Mouse (Mus musculus): Measurements from ENCODE around the gene Rnf181. TPM values are rescaled to one million over a fixed set of nuclear protein-coding genes. Genes with fewer than 3 reads are reported as not detected.

The Rnf181 gene
- polyA plus RNA-seq, 1 experiment from 2014 or later = 150 TPM

- Histone ChIP-seq H3K9ac (ENCODE audit: low read depth, low read length) (0 out of 2 replicates have a peak overlapping the region, but pooled peaks have one; percentile 86), H3K9me3 (replicated peaks; ENCODE audit: low read length) (no peaks in the 10 kb centered on the region), H3K27me3 (ENCODE audit: insufficient read depth, low read length) (no peaks in the 10 kb centered on the region), H3K4me3 (replicated peaks; ENCODE audit: low read depth, low read length) (peak overlapping the region; percentile 88; the same call in 1 of the 2 replicates), H3K27ac (no peak overlapping the region), H3K4me1 (replicated peaks; ENCODE audit: insufficient read depth, low read length) (peaks cover 15% of the 10 kb centered on the region), H3K36me3 (ENCODE audit: insufficient read depth, low read length) (peaks cover 7% of the 10 kb centered on the region), H3K4me2 (ENCODE audit: low read length) (peak overlapping the region; percentile 82)
- ATAC-seq (replicated peaks; ENCODE audit: low FRiP score, low read depth) (no peak), DNase-seq (ENCODE audit: low spot score) (no peak)
- TF ChIP-seq CTCF (IDR thresholded peaks at IDR 0.05; ENCODE audit: low read depth) = no peak
- 47% methylated on average over 6 of the region's 6 CpGs for WGBS
Observed at GRCm38 (mm10) chr6:72345633-72346032, 21.1 kb downstream of the Rnf181 start.

GRCm38 (mm10) chr6:72345074-72345567 is 21.6 kb downstream of the Rnf181 start, which contains the start of gene Usp39:
Gene Usp39, minus strand, starts transcription at chr6:72345184.
- peak within 1 kb of the TSS; percentile 88 for H3K4me3 ChIP-seq (replicated peaks; ENCODE audit: low read depth, low read length)
- peak; percentile 77 for ATAC-seq (replicated peaks; ENCODE audit: low FRiP score, low read depth)
- peak within 1 kb of the TSS; percentile 86 for H3K9ac ChIP-seq (ENCODE audit: low read depth, low read length)
- no peaks in the 10 kb centered on the region for H3K9me3 ChIP-seq (replicated peaks; ENCODE audit: low read length)
- H3K27ac ChIP-seq = peak within 1 kb of the TSS; percentile 71
- peaks cover 15% of the 10 kb centered on the region for H3K4me1 ChIP-seq (replicated peaks; ENCODE audit: insufficient read depth, low read length)
- H3K4me2 ChIP-seq (ENCODE audit: low read length) = peak within 1 kb of the TSS; percentile 82
- WGBS = under 1% methylated on average over 30 of the region's 30 CpGs
- peaks cover 2% of the 10 kb centered on the region; the same call in 1 of the 2 replicates for H3K36me3 ChIP-seq (ENCODE audit: insufficient read depth, low read length)
- no peaks in the 10 kb centered on the region for H3K27me3 ChIP-seq (ENCODE audit: insufficient read depth, low read length)
- peak; percentile 97 for DNase-seq (ENCODE audit: low spot score)
- TF ChIP-seq CTCF (IDR thresholded peaks at IDR 0.05; ENCODE audit: low read depth) = peak; percentile 12; the same call in 1 of the 2 replicates

- Histone ChIP-seq H3K36me3 (ENCODE audit: insufficient read depth, low read length) (no peaks in the 10 kb centered on the region; the same call in 1 of the 2 replicates), H3K4me2 (ENCODE audit: low read length) (peak overlapping the region; percentile 82), H3K4me1 (replicated peaks; ENCODE audit: insufficient read depth, low read length) (peaks cover 15% of the 10 kb centered on the region), H3K9me3 (replicated peaks; ENCODE audit: low read length) (no peaks in the 10 kb centered on the region), H3K27ac (peak overlapping the region; percentile 71; the same call in 1 of the 2 replicates), H3K4me3 (replicated peaks; ENCODE audit: low read depth, low read length) (peak overlapping the region; percentile 88), H3K27me3 (ENCODE audit: insufficient read depth, low read length) (no peaks in the 10 kb centered on the region), H3K9ac (ENCODE audit: low read depth, low read length) (peak overlapping the region; percentile 86)
- no peak for TF ChIP-seq CTCF (IDR thresholded peaks at IDR 0.05; ENCODE audit: low read depth)
- ATAC-seq (replicated peaks; ENCODE audit: low FRiP score, low read depth) (peak; percentile 22), DNase-seq (ENCODE audit: low spot score) (no peak)
- WGBS = under 1% methylated on average over 34 of the region's 42 CpGs
Observed at GRCm38 (mm10) chr6:72344396-72345073, 22.2 kb downstream of the Rnf181 start.

- H3K27me3 ChIP-seq (ENCODE audit: insufficient read depth, low read length) = no peaks in the 10 kb centered on the region
- H3K36me3 ChIP-seq (ENCODE audit: insufficient read depth, low read length) = peaks cover 18% of the 10 kb centered on the region
- no peak for TF ChIP-seq CTCF (IDR thresholded peaks at IDR 0.05; ENCODE audit: low read depth)
- DNase-seq (ENCODE audit: low spot score) = no peak
- no peak overlapping the region for H3K9ac ChIP-seq (ENCODE audit: low read depth, low read length)
- no peak overlapping the region for H3K4me3 ChIP-seq (replicated peaks; ENCODE audit: low read depth, low read length)
- H3K27ac ChIP-seq = no peak overlapping the region; the same call in 1 of the 2 replicates
- H3K9me3 ChIP-seq (replicated peaks; ENCODE audit: low read length) = no peaks in the 10 kb centered on the region
- H3K4me2 ChIP-seq (ENCODE audit: low read length) = no peak overlapping the region
- ATAC-seq (replicated peaks; ENCODE audit: low FRiP score, low read depth) = no peak
- peaks cover 7% of the 10 kb centered on the region; the same call in 1 of the 2 replicates for H3K4me1 ChIP-seq (replicated peaks; ENCODE audit: insufficient read depth, low read length)
- 49% methylated on average over 2 of the region's 2 CpGs for WGBS
Observed at GRCm38 (mm10) chr6:72340481-72340880, 26.3 kb downstream of the Rnf181 start.

GRCm38 (mm10) chr6:72333111-72333510 is 33.6 kb downstream of the Rnf181 start:
- 59% methylated on average over 5 of the region's 5 CpGs for WGBS
- Histone ChIP-seq H3K27me3 (ENCODE audit: insufficient read depth, low read length) (no peaks in the 10 kb centered on the region), H3K4me1 (replicated peaks; ENCODE audit: insufficient read depth, low read length) (no peaks in the 10 kb centered on the region), H3K9ac (ENCODE audit: low read depth, low read length) (no peak overlapping the region), H3K27ac (no peak overlapping the region), H3K36me3 (ENCODE audit: insufficient read depth, low read length) (peaks cover 49% of the 10 kb centered on the region), H3K4me2 (ENCODE audit: low read length) (no peak overlapping the region), H3K9me3 (replicated peaks; ENCODE audit: low read length) (no peaks in the 10 kb centered on the region), H3K4me3 (replicated peaks; ENCODE audit: low read depth, low read length) (no peak overlapping the region)
- DNase-seq (ENCODE audit: low spot score) (no peak), ATAC-seq (replicated peaks; ENCODE audit: low FRiP score, low read depth) (no peak)
- TF ChIP-seq CTCF (IDR thresholded peaks at IDR 0.05; ENCODE audit: low read depth) = no peak

- DNase-seq (ENCODE audit: low spot score) (no peak), ATAC-seq (replicated peaks; ENCODE audit: low FRiP score, low read depth) (no peak)
- H3K4me1 ChIP-seq (replicated peaks; ENCODE audit: insufficient read depth, low read length) = no peaks in the 10 kb centered on the region
- 96% methylated on average over 4 of the region's 4 CpGs for WGBS
- no peaks in the 10 kb centered on the region for H3K9me3 ChIP-seq (replicated peaks; ENCODE audit: low read length)
- H3K4me2 ChIP-seq (ENCODE audit: low read length) = no peak overlapping the region
- H3K27ac ChIP-seq = no peak overlapping the region
- TF ChIP-seq CTCF (IDR thresholded peaks at IDR 0.05; ENCODE audit: low read depth) = no peak
- H3K36me3 ChIP-seq (ENCODE audit: insufficient read depth, low read length) = peaks cover 48% of the 10 kb centered on the region
- H3K9ac ChIP-seq (ENCODE audit: low read depth, low read length) = no peak overlapping the region
- no peaks in the 10 kb centered on the region for H3K27me3 ChIP-seq (ENCODE audit: insufficient read depth, low read length)
- H3K4me3 ChIP-seq (replicated peaks; ENCODE audit: low read depth, low read length) = no peak overlapping the region
Observed at GRCm38 (mm10) chr6:72330133-72330532, 36.6 kb downstream of the Rnf181 start.

Measured in kidney, postnatal 0 days (tissue).